Mouse (Mus musculus) kidney, postnatal 14 days (tissue): ENCODE data around the gene Mcm9.
"Not testable (repeated sequence)": the region's sequence is repeated elsewhere in the genome, so short reads cannot be mapped to it uniquely, and the experiment has no call there.

Experiments used
- DNase-seq: peaks from one replicate; pipeline ENCODE4 v3.0.0; 2022; ENCODE audit warnings: mixed read lengths

Gene Mcm9

GRCm38 (mm10) chr10:53495349-53495748 is 134.9 kb downstream of the Mcm9 start:
- DNase-seq: not testable (repeated sequence)

- no peak for DNase-seq
These were observed 136.3 kb downstream of the Mcm9 start for GRCm38 (mm10) chr10:53493954-53494353.
